Mouse (Mus musculus) heart, embryonic 15.5 days (tissue): ENCODE measurements around the gene Thap4. TPM values are rescaled to one million over a fixed set of nuclear protein-coding genes. Genes with fewer than 3 reads are reported as not detected.
A peak's percentile ranks its signal among the peaks of the same experiment; 100 is the strongest.

Experiments
- ATAC-seq: fragments of 200-750 bp; cut with Nextera tagmentation; replicated peaks from 2 replicates; pipeline ENCODE4 v1.8.0; 2017; ENCODE audit warnings: low read depth, moderate TSS enrichment; ENCODE audit not compliant: insufficient number of reproducible peaks, insufficient read depth, low FRiP score
- H3K27ac ChIP-seq: fragments of 300-500 bp; sonication (generic); 2 replicates; pipeline ENCODE4 v1.5.1; 2015; ENCODE audit warnings: mild to moderate bottlenecking, inconsistent platforms
- H3K27me3 ChIP-seq: fragments of 300-500 bp; sonication (generic); 2 replicates; pipeline ENCODE4 v1.6.1; 2015; ENCODE audit warnings: inconsistent platforms
- H3K36me3 ChIP-seq: fragments of 300-500 bp; sonication (generic); 2 replicates; pipeline ENCODE4 v1.6.1; 2015; ENCODE audit warnings: mild to moderate bottlenecking, inconsistent platforms
- H3K4me1 ChIP-seq: fragments of 300-500 bp; sonication (generic); replicated peaks from 2 replicates; pipeline ENCODE4 v1.6.1; 2015; ENCODE audit warnings: inconsistent platforms
- H3K4me2 ChIP-seq: fragments of 300-500 bp; sonication (generic); 2 replicates; pipeline ENCODE4 v1.6.1; 2015; ENCODE audit warnings: inconsistent platforms, mild to moderate bottlenecking, moderate library complexity
- H3K4me3 ChIP-seq: fragments of 300-500 bp; sonication (generic); 2 replicates; pipeline ENCODE4 v1.5.1; 2015; ENCODE audit warnings: mild to moderate bottlenecking, inconsistent platforms
- H3K9ac ChIP-seq: fragments of 300-500 bp; sonication (generic); 2 replicates; pipeline ENCODE4 v1.6.1; 2015; ENCODE audit warnings: mild to moderate bottlenecking, inconsistent platforms
- H3K9me3 ChIP-seq: fragments of 300-500 bp; sonication (generic); replicated peaks from 2 replicates; pipeline ENCODE4 v1.6.1; 2016; ENCODE audit warnings: inconsistent platforms
- WGBS: fragments of 180-500 bp; shearing (Covaris S2); methylation state at CpG from one replicate; pipeline ENCODE4 v1.1.7; 2015; ENCODE audit warnings: mixed read lengths; 5-methylcytosine and 5-hydroxymethylcytosine counted together
- polyA plus RNA-seq: library from polyadenylated mRNA; unstranded; fragments of >200 nt; fragmentation: Nextera tagmentation; extraction: Ambion mirVana; gene quantifications from 2 replicates; pipeline ENCODE4 v1.2.1, GENCODE M21; 2015

Thap4 gene
- polyA plus RNA-seq, 1 experiment from 2014 or later, result 51.4 TPM

- H3K9ac ChIP-seq, result no peak overlapping the region
- peak overlapping the region; percentile 52 for H3K27ac ChIP-seq
- H3K4me1 ChIP-seq, result peaks cover 20% of the 10 kb centered on the region
- no peaks in the 10 kb centered on the region for H3K27me3 ChIP-seq
- 0 out of 2 replicates have a peak overlapping the region, but pooled peaks have one; percentile 10 for H3K4me3 ChIP-seq
- H3K9me3 ChIP-seq, result no peaks in the 10 kb centered on the region
- 18% methylated on average over 4 of the region's 4 CpGs for WGBS
- no peak; the same call in 1 of the 2 replicates for ATAC-seq
- no peaks in the 10 kb centered on the region for H3K36me3 ChIP-seq
- H3K4me2 ChIP-seq, result peak overlapping the region; percentile 33; the same call in 1 of the 2 replicates
Observed at GRCm38 (mm10) chr1:93741987-93742386, 12.7 kb downstream of the Thap4 start.

DNA sequence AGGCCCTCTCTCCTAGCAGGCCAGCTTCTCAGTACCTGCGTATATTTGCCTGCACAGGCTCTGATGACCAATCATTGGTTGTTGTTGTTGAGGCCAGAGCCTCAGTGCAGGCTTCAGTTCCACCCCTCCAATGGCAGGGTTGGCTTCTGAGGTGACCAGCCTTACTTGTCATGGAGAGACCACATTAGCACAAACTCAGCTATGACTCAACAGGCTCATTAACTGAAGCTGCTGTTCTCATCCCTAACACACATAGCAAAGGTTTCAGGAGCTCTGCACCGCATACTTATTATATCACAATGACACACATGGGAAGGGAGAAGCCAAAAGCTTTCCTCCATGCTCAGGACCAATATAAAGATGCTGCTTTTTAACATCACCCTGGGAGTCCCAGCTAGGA is 14.0 kb downstream of the Thap4 start:
- no peak overlapping the region for H3K4me3 ChIP-seq
- no peak overlapping the region for H3K27ac ChIP-seq
- no peak for ATAC-seq
- no peaks in the 10 kb centered on the region for H3K36me3 ChIP-seq
- no peaks in the 10 kb centered on the region for H3K9me3 ChIP-seq
- H3K4me2 ChIP-seq, result no peak overlapping the region
- WGBS, result 86% methylated on average over 2 of the region's 2 CpGs
- H3K9ac ChIP-seq, result no peak overlapping the region
- H3K4me1 ChIP-seq, result peaks cover 15% of the 10 kb centered on the region
- no peaks in the 10 kb centered on the region for H3K27me3 ChIP-seq

- peaks cover 15% of the 10 kb centered on the region for H3K4me1 ChIP-seq
- no peak overlapping the region for H3K9ac ChIP-seq
- no peaks in the 10 kb centered on the region for H3K9me3 ChIP-seq
- 94% methylated on average over 5 of the region's 5 CpGs for WGBS
- H3K4me2 ChIP-seq, result no peak overlapping the region
- H3K27ac ChIP-seq, result no peak overlapping the region
- H3K4me3 ChIP-seq, result no peak overlapping the region
- no peaks in the 10 kb centered on the region for H3K36me3 ChIP-seq
- 0 out of 2 replicates have a peak, but pooled peaks have one; percentile 14 for ATAC-seq
- H3K27me3 ChIP-seq, result no peaks in the 10 kb centered on the region
Observed at GRCm38 (mm10) chr1:93737711-93738110, 17.0 kb downstream of the Thap4 start.

DNA sequence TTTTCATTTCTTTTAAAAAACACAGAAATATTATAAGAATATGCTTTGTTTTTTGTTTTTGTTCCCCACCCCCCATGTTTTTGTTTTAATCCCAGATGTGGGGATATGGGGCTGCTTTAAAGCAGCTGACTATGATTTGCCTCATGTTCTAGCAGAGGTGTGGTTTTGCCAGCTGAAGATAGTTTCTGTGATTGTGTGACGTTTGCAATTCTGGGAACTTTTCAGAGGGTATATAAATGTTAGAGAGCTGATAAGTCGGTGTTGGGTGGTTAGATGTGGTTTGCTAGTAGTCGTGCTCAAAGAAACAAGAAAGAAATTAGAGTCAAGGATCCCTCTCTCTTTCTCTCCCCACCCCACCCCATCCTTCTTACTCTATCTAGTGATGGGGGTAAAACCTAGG is 18.8 kb downstream of the Thap4 start:
- Histone ChIP-seq H3K4me1 (peaks cover 9% of the 10 kb centered on the region), H3K4me2 (no peak overlapping the region), H3K27ac (no peak overlapping the region), H3K9ac (no peak overlapping the region), H3K27me3 (no peaks in the 10 kb centered on the region), H3K36me3 (no peaks in the 10 kb centered on the region), H3K4me3 (no peak overlapping the region), H3K9me3 (no peaks in the 10 kb centered on the region)
- no peak for ATAC-seq
- WGBS, result 82% methylated on average over 3 of the region's 3 CpGs

GRCm38 (mm10) chr1:93731880-93732281 is 22.8 kb downstream of the Thap4 start:
- 23% methylated on average over 3 of the region's 3 CpGs for WGBS
- Histone ChIP-seq H3K9me3 (no peaks in the 10 kb centered on the region), H3K36me3 (no peaks in the 10 kb centered on the region), H3K27ac (0 out of 2 replicates have a peak overlapping the region, but pooled peaks have one; percentile 24), H3K4me3 (no peak overlapping the region), H3K4me2 (peak overlapping the region; percentile 38), H3K27me3 (no peaks in the 10 kb centered on the region), H3K4me1 (peaks cover 10% of the 10 kb centered on the region), H3K9ac (no peak overlapping the region)
- no peak; the same call in 1 of the 2 replicates for ATAC-seq

- Histone ChIP-seq H3K9ac (no peak overlapping the region), H3K27me3 (no peaks in the 10 kb centered on the region), H3K9me3 (no peaks in the 10 kb centered on the region), H3K4me2 (peak overlapping the region; percentile 38), H3K4me3 (0 out of 2 replicates have a peak overlapping the region, but pooled peaks have one; percentile 9), H3K27ac (no peak overlapping the region), H3K36me3 (no peaks in the 10 kb centered on the region), H3K4me1 (peaks cover 13% of the 10 kb centered on the region)
- 86% methylated on average over 5 of the region's 5 CpGs for WGBS
- ATAC-seq, result no peak
Observed at GRCm38 (mm10) chr1:93731103-93731502, 23.6 kb downstream of the Thap4 start.

- Histone ChIP-seq H3K36me3 (0 out of 2 replicates have a peak, but pooled peaks cover 7% of the 10 kb centered on the region), H3K9ac (no peak overlapping the region), H3K9me3 (no peaks in the 10 kb centered on the region), H3K4me3 (no peak overlapping the region), H3K27me3 (no peaks in the 10 kb centered on the region), H3K4me1 (peaks cover 14% of the 10 kb centered on the region), H3K4me2 (no peak overlapping the region), H3K27ac (no peak overlapping the region)
- peak; percentile 53 for ATAC-seq
- 51% methylated on average over 3 of the region's 3 CpGs for WGBS
Observed at GRCm38 (mm10) chr1:93726974-93727373, 27.7 kb downstream of the Thap4 start.

DNA sequence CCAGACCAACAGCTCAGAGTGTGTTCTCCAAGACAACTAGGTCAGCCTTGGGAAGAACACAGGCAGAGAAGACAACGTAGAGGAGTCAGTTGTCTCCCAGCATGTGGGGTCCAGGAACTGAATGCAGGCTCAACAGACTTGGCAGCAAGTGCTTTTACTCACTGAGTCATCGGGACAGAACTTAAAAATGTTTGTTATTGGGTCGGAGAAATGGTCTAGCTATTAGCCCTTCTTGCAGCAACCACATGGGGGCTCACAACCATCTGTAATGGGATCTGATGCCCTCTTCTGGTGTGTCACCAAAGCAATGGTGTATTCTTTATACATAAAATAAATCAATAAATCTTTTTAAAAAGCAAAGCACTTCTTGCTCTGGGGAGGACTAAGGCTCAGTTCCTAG is 28.5 kb downstream of the Thap4 start:
- Histone ChIP-seq H3K9ac (no peak overlapping the region), H3K9me3 (no peaks in the 10 kb centered on the region), H3K4me3 (no peak overlapping the region), H3K27me3 (no peaks in the 10 kb centered on the region), H3K4me2 (no peak overlapping the region), H3K27ac (no peak overlapping the region), H3K36me3 (0 out of 2 replicates have a peak, but pooled peaks cover 7% of the 10 kb centered on the region), H3K4me1 (peaks cover 10% of the 10 kb centered on the region; the same call in 1 of the 2 replicates)
- ATAC-seq, result no peak
- WGBS, result 79% methylated on average over 3 of the region's 3 CpGs

DNA sequence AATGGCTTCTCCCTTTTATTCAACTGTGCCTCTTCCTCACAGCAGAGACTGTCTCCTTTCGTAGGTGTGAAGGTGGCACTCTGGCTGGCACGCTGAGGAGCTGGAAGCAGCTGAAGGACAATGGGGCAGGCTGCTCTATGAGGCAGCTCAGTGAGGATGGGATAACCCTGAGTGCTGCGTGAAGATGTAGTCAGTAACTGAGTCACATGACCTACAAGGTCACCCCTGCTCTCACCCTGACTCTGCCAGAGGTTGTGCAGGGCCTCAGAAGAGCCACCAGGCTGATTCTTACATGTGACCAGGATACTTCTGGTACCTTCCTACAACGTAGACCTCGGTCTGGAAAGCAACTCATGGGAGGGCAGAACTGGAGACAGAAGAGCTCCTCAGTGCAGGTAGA is 29.0 kb downstream of the Thap4 start:
- WGBS, result 66% methylated on average over 5 of the region's 5 CpGs
- no peak overlapping the region for H3K4me2 ChIP-seq
- H3K4me3 ChIP-seq, result no peak overlapping the region
- H3K9ac ChIP-seq, result no peak overlapping the region
- 0 out of 2 replicates have a peak, but pooled peaks cover 7% of the 10 kb centered on the region for H3K36me3 ChIP-seq
- no peaks in the 10 kb centered on the region for H3K27me3 ChIP-seq
- H3K4me1 ChIP-seq, result peaks cover 10% of the 10 kb centered on the region; the same call in 1 of the 2 replicates
- H3K9me3 ChIP-seq, result no peaks in the 10 kb centered on the region
- ATAC-seq, result peak; percentile 34; the same call in 1 of the 2 replicates
- no peak overlapping the region for H3K27ac ChIP-seq

- Histone ChIP-seq H3K9me3 (no peaks in the 10 kb centered on the region), H3K27ac (no peak overlapping the region), H3K4me2 (no peak overlapping the region), H3K4me1 (peaks cover 12% of the 10 kb centered on the region; the same call in 1 of the 2 replicates), H3K36me3 (0 out of 2 replicates have a peak, but pooled peaks cover 7% of the 10 kb centered on the region), H3K4me3 (no peak overlapping the region), H3K27me3 (no peaks in the 10 kb centered on the region), H3K9ac (no peak overlapping the region)
- no peak for ATAC-seq
- WGBS, result 80% methylated on average over 3 of the region's 3 CpGs
Observed at GRCm38 (mm10) chr1:93724623-93725022, 30.0 kb downstream of the Thap4 start.

DNA sequence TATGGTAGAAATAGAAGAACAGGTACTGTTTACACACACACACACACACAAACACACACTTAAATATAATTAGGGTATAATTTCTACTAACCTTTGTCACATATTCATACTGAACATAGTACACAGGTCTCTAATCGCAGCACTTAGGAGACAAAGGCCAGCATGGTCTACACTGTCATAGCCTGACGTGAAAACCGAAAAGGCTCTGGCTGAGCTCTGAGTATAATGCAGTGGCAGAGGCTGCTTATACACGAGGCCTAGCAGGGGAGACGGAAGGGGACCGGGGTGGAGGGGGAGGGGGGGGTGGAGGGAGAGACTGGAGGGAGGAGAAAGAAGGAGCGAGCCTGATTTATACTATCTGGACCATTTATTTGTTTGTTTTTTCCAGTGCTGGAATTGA is 33.1 kb downstream of the Thap4 start:
- no peak overlapping the region for H3K4me3 ChIP-seq
- no peak overlapping the region for H3K27ac ChIP-seq
- peaks cover 7% of the 10 kb centered on the region; the same call in 1 of the 2 replicates for H3K36me3 ChIP-seq
- H3K4me1 ChIP-seq, result peaks cover 10% of the 10 kb centered on the region; the same call in 1 of the 2 replicates
- H3K27me3 ChIP-seq, result no peaks in the 10 kb centered on the region
- no peaks in the 10 kb centered on the region for H3K9me3 ChIP-seq
- H3K9ac ChIP-seq, result no peak overlapping the region
- no peak overlapping the region for H3K4me2 ChIP-seq
- 59% methylated on average over 7 of the region's 7 CpGs for WGBS
- ATAC-seq, result no peak

DNA sequence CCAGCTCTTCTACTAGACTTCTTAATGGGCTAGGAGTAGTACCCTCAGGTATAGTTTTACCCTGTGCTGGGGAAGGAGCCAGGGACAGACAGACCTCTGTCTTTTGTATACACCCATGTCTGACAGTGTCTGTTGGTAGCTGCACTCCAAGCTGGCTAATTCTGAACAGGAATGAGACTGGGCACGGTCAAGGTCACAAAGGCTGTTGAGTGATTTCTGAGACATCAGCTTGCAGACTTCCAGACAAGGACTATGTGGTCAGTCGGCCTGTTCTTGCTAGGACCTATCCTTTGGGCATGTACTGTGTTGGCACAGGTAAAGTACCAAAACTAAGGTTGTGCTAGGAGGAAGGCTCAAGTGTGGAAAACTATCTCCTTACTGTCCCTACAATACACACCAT is 38.5 kb downstream of the Thap4 start:
- Histone ChIP-seq H3K9me3 (no peaks in the 10 kb centered on the region), H3K4me2 (no peak overlapping the region)

More for the DNA sequence above, 38.5 kb downstream of the Thap4 start:
- H3K9ac ChIP-seq, result no peak overlapping the region
- WGBS, result 60% methylated on average over 2 of the region's 2 CpGs
- H3K27ac ChIP-seq, result no peak overlapping the region
- H3K27me3 ChIP-seq, result no peaks in the 10 kb centered on the region
- no peak for ATAC-seq
- H3K4me1 ChIP-seq, result peaks cover 19% of the 10 kb centered on the region
- H3K36me3 ChIP-seq, result peaks cover 12% of the 10 kb centered on the region
- no peak overlapping the region for H3K4me3 ChIP-seq
